ENCODE assay signal across 7 mouse cellular contexts in the genomic region with DNA sequence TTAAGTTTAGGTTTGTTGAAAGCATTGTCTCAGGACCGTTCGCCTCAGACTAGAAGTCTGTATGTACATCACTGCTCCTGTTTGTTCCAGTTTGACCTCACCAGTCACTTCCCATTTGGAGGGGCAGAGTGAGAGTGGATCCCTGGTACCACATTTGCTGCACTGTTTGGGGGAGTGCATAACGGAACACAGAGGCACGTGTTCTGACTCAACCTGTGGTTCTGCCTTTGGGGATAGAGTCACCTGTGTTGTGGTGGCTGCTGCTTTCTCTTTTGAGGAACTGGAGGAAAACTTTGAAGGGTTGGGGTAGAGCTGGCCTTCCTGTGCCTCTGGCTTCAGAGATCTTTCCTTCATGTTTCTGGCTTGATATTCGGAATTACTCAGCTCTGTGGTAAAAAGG. TPM values are rescaled to one million over a fixed set of nuclear protein-coding genes. Genes with fewer than 3 reads are reported as not detected.
DNase-seq lines count a peak whose midpoint lies in the region; ATAC-seq and TF ChIP-seq lines count a peak whose summit lies in the region.

No protein-coding gene starts in this region.

- H3K9ac ChIP-seq in CH12.LX (ENCODE audit: insufficient read depth, low read depth), result no peak overlapping the region

- peaks cover 63% of the 10 kb centered on the region for H3K27me3 ChIP-seq in CH12.LX (replicated peaks)
- no peaks in the 10 kb centered on the region for H3K27me3 ChIP-seq in hindbrain, embryonic 10.5 days (ENCODE audit: insufficient read depth, poor library complexity, severe bottlenecking)

- dilution Hi-C loops in CH12.LX (cut with MboI; ENCODE audit: extremely low pct_ligation_motif_present, extremely low pct_unique_long_range_greater_than_20kb, low sequenced_read_pairs), result no loop called here

- 72% methylated on average over 5 of the region's 5 CpGs for WGBS in hindbrain, embryonic 10.5 days

- peak; percentile 24 for ATAC-seq in megakaryocyte progenitor cell, adult 5-6 weeks (replicated peaks; ENCODE audit: poor library complexity)
- ATAC-seq in erythroid progenitor cell, adult 5-6 weeks (replicated peaks; ENCODE audit: low FRiP score, poor library complexity, severe bottlenecking), result no peak

- H3K79me2 ChIP-seq in CH12.LX (replicated peaks; ENCODE audit: control insufficient read depth, extremely low read depth, insufficient read depth, poor library complexity, severe bottlenecking), result no peaks in the 10 kb centered on the region

- no peak for TF ChIP-seq RAD21 in CH12.LX (IDR thresholded peaks at IDR 0.05; ENCODE audit: low read depth, low read length)

- H3K4me2 ChIP-seq in CH12.LX (ENCODE audit: insufficient read depth, low read depth, poor library complexity, severe bottlenecking), result peak overlapping the region; percentile 54; the same call in 1 of the 2 replicates

- H3K4me3 ChIP-seq in CH12.LX (replicated peaks in 1 of 3; ENCODE audit: low read depth in 2 of 3, low read length in 2 of 3, poor library complexity in 1 of 3), result no peak overlapping the region
- H3K4me3 ChIP-seq in hindbrain, embryonic 10.5 days, result peak overlapping the region; percentile 93

- TF ChIP-seq CTCF in CH12.LX (conservative IDR thresholded peaks at IDR 0.05 in 1 of 2, IDR thresholded peaks at IDR 0.05 in 1 of 2; ENCODE audit: low read depth in 2 of 2, low read length in 2 of 2), result no peak

- peaks cover 2% of the 10 kb centered on the region for H3K9me3 ChIP-seq in CH12.LX (replicated peaks; ENCODE audit: low read length)
- no peaks in the 10 kb centered on the region for H3K9me3 ChIP-seq in hindbrain, embryonic 10.5 days

- no peak overlapping the region for H3K27ac ChIP-seq in CH12.LX (ENCODE audit: insufficient read depth, low read depth)
- peak overlapping the region; percentile 100 for H3K27ac ChIP-seq in hindbrain, embryonic 10.5 days

- H3K4me1 ChIP-seq in CH12.LX (ENCODE audit: control insufficient read depth in 1 of 2, insufficient read depth in 2 of 2), result peaks cover 0 to 29% of the 10 kb centered on the region in 2 experiments; a peak in 2 of 4 replicates
- peaks cover 59% of the 10 kb centered on the region for H3K4me1 ChIP-seq in hindbrain, embryonic 10.5 days (replicated peaks)

- DNase-seq in 416B (ENCODE audit: low read depth) (peak; percentile 61), CH12.LX (ENCODE audit: extremely low read depth) (no peak)
- DNase-seq in hindbrain, embryonic 10.5 days (ENCODE audit: low spot score), result no peak
- no peak for DNase-seq in frontal cortex, postnatal 10 days (ENCODE audit: low spot score in 2 of 2)
- DNase-seq in spleen, postnatal 36 days (ENCODE audit: low spot score in 2 of 2), result no peak

- no peak for TF ChIP-seq EP300 in CH12.LX (IDR thresholded peaks at IDR 0.05; ENCODE audit: low read length)

- no peaks in the 10 kb centered on the region for H3K36me3 ChIP-seq in CH12.LX (replicated peaks in 1 of 2; ENCODE audit: control insufficient read depth in 1 of 2, insufficient read depth in 1 of 2, low read length in 1 of 2)
- H3K36me3 ChIP-seq in hindbrain, embryonic 10.5 days, result peaks cover 42% of the 10 kb centered on the region

- in situ Hi-C loops in CH12.LX (cut with MboI; ENCODE audit: low pct_ligation_motif_present, low pct_unique_long_range_greater_than_20kb, low sequenced_read_pairs), result no loop called here

- no peak for TF ChIP-seq POLR2A in CH12.LX (IDR thresholded peaks at IDR 0.05; ENCODE audit: low read depth, low read length)

TF ChIP-seq in CH12.LX, 34 proteins besides CTCF, POLR2A, EP300 and RAD21:
- TF ChIP-seq ETS1 (conservative IDR thresholded peaks at IDR 0.05; ENCODE audit: low read depth, low read length) (peak; percentile 39; the same call in 1 of the 2 replicates), JUN (IDR thresholded peaks at IDR 0.05; ENCODE audit: insufficient read depth, low read depth, low read length) (no peak), KAT2A (IDR thresholded peaks at IDR 0.05; ENCODE audit: insufficient replicate concordance, low read length) (no peak), SIN3A (IDR thresholded peaks at IDR 0.05; ENCODE audit: low read length) (no peak), PAX5 (IDR thresholded peaks at IDR 0.05; ENCODE audit: low read length) (no peak), ZC3H11A (IDR thresholded peaks at IDR 0.05; ENCODE audit: low read depth, low read length) (no peak), CHD2 (IDR thresholded peaks at IDR 0.05; ENCODE audit: low read length) (no peak), MYC (IDR thresholded peaks at IDR 0.05; ENCODE audit: low read depth, low read length) (no peak), CHD1 (IDR thresholded peaks at IDR 0.05; ENCODE audit: low read depth, low read length) (no peak), MAX (IDR thresholded peaks at IDR 0.05; ENCODE audit: low read length) (peak; percentile 39; the same call in 1 of the 2 replicates), MAFK (IDR thresholded peaks at IDR 0.05; ENCODE audit: insufficient replicate concordance, low read length) (no peak), HCFC1 (IDR thresholded peaks at IDR 0.05; ENCODE audit: low read depth, low read length) (no peak), ZKSCAN1 (IDR thresholded peaks at IDR 0.05; ENCODE audit: borderline replicate concordance, low read depth, low read length) (no peak), ZNF384 (IDR thresholded peaks at IDR 0.05; ENCODE audit: low read depth, low read length) (no peak), BHLHE40 (IDR thresholded peaks at IDR 0.05; ENCODE audit: low read depth, low read length) (peak; percentile 89), RCOR1 (conservative IDR thresholded peaks at IDR 0.05; ENCODE audit: low read depth, low read length) (no peak), POLR2AphosphoS2 (IDR thresholded peaks at IDR 0.05; ENCODE audit: low read depth, low read length) (no peak), E2F4 (IDR thresholded peaks at IDR 0.05; ENCODE audit: insufficient replicate concordance, low read depth, low read length) (no peak), IRF4 (IDR thresholded peaks at IDR 0.05; ENCODE audit: low read depth, low read length) (no peak)

RNA-seq across cellular contexts. Expression of gene Acvr2b, which starts 2.2 kb away (rescaled TPM):
- 1.0 and 1.5 TPM in 2 replicates for total RNA-seq in CH12.LX (2012; rRNA removed)
- 0.30 and 0.39 TPM in 2 replicates for total RNA-seq in CH12.LX (2014; rRNA removed)
- 0.44 and 0.66 TPM in 2 replicates for polyA plus RNA-seq in CH12.LX (2012; ENCODE audit: insufficient read length, low read depth)
- 74.3 and 80.3 TPM in 2 replicates for polyA plus RNA-seq in hindbrain, embryonic 10.5 days (2016; fragmentation: Nextera tagmentation; extraction: Ambion mirVana)
- 1.2 TPM in 2 replicates for total RNA-seq in megakaryocyte progenitor cell, adult 5-6 weeks (2015)
- 0.68 and 1.2 TPM in 2 replicates for total RNA-seq in megakaryocyte progenitor cell, adult 5-6 weeks (2017)
- total RNA-seq in erythroid progenitor cell, adult 5-6 weeks (2015; ENCODE audit: low replicate concordance), result not detected in 2 replicates
- total RNA-seq in erythroid progenitor cell, adult 5-6 weeks (2017; ENCODE audit: low replicate concordance), result 0.26 TPM in 1 of 2 replicates, not detected in the other

RNA-seq across cellular contexts. Expression of gene Slc22a14, which starts 38.7 kb away (rescaled TPM):
- total RNA-seq in CH12.LX (2012; rRNA removed) (not detected in 2 replicates), CH12.LX (2014; rRNA removed) (not detected in 2 replicates)
- not detected in 2 replicates for polyA plus RNA-seq in CH12.LX (2012; ENCODE audit: insufficient read length, low read depth)
- polyA plus RNA-seq in hindbrain, embryonic 10.5 days (2016; fragmentation: Nextera tagmentation; extraction: Ambion mirVana), result 0.10 TPM in 1 of 2 replicates, not detected in the other
- total RNA-seq in megakaryocyte progenitor cell, adult 5-6 weeks (2015), result not detected in 2 replicates
- total RNA-seq in megakaryocyte progenitor cell, adult 5-6 weeks (2017), result not detected in 2 replicates
- not detected in 2 replicates for total RNA-seq in erythroid progenitor cell, adult 5-6 weeks (2015; ENCODE audit: low replicate concordance)
- total RNA-seq in erythroid progenitor cell, adult 5-6 weeks (2017; ENCODE audit: low replicate concordance), result not detected in 2 replicates

RNA-seq across cellular contexts. Expression of gene Exog, which starts 40.7 kb away (rescaled TPM):
- total RNA-seq in CH12.LX (2012; rRNA removed) (6.6 and 8.1 TPM in 2 replicates), CH12.LX (2014; rRNA removed) (8.2 and 8.8 TPM in 2 replicates)
- 7.1 and 7.3 TPM in 2 replicates for polyA plus RNA-seq in CH12.LX (2012; ENCODE audit: insufficient read length, low read depth)
- 37.2 and 39.4 TPM in 2 replicates for polyA plus RNA-seq in hindbrain, embryonic 10.5 days (2016; fragmentation: Nextera tagmentation; extraction: Ambion mirVana)
- total RNA-seq in megakaryocyte progenitor cell, adult 5-6 weeks (2015), result 8.7 and 10.2 TPM in 2 replicates
- 5.1 and 5.2 TPM in 2 replicates for total RNA-seq in megakaryocyte progenitor cell, adult 5-6 weeks (2017)
- 1.7 and 5.8 TPM in 2 replicates for total RNA-seq in erythroid progenitor cell, adult 5-6 weeks (2015; ENCODE audit: low replicate concordance)
- 3.1 and 4.5 TPM in 2 replicates for total RNA-seq in erythroid progenitor cell, adult 5-6 weeks (2017; ENCODE audit: low replicate concordance)

RNA-seq across cellular contexts. Expression of gene Xylb, which starts 46.9 kb away (rescaled TPM):
- 4.8 and 5.9 TPM in 2 replicates for total RNA-seq in CH12.LX (2012; rRNA removed)
- 1.8 and 2.5 TPM in 2 replicates for total RNA-seq in CH12.LX (2014; rRNA removed)
- 6.4 and 7.1 TPM in 2 replicates for polyA plus RNA-seq in CH12.LX (2012; ENCODE audit: insufficient read length, low read depth)
- polyA plus RNA-seq in hindbrain, embryonic 10.5 days (2016; fragmentation: Nextera tagmentation; extraction: Ambion mirVana), result 6.6 and 7.0 TPM in 2 replicates
- total RNA-seq in megakaryocyte progenitor cell, adult 5-6 weeks (2015), result 3.6 and 3.8 TPM in 2 replicates
- total RNA-seq in megakaryocyte progenitor cell, adult 5-6 weeks (2017), result 2.2 and 5.2 TPM in 2 replicates
- not detected in 2 replicates for total RNA-seq in erythroid progenitor cell, adult 5-6 weeks (2015; ENCODE audit: low replicate concordance)
- not detected in 2 replicates for total RNA-seq in erythroid progenitor cell, adult 5-6 weeks (2017; ENCODE audit: low replicate concordance)
